Mouse (Mus musculus): ENCODE data around the gene Dusp16. TPM values are rescaled to one million over a fixed set of nuclear protein-coding genes. Genes with fewer than 3 reads are reported as not detected.

Gene Dusp16
- polyA plus RNA-seq, 2 experiments = 3.7 to 4.1 TPM

DNA sequence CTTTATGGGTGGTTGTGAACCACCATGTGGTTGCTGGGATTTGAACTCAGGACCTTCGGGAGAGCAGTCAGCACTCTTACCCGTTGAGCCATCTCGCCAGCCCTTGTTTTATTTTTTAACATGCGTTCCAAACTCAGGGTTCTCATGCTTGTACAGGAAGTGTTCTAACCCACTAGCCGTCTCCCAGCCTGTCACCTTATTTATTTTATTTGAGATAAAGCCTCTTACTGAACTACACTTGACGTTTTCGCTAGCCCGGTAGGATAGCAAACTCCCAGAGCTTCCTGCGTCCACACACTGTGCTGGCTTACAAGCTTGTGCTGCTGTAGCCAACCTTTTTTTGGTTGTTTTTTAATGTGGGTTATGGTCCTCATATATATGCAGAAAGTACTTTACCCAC is 126.6 kb downstream of the Dusp16 start:
- Histone ChIP-seq H3K27me3 (ENCODE audit: control insufficient read depth, insufficient read depth, low read length) (no peaks in the 10 kb centered on the region), H3K4me3 (ENCODE audit: insufficient read depth in 1 of 2, low read depth in 2 of 2, low read length in 2 of 2) (no peak overlapping the region), H3K4me2 (ENCODE audit: low read depth) (no peak overlapping the region), H3K9ac (replicated peaks) (no peak overlapping the region), H3K36me3 (replicated peaks; ENCODE audit: control insufficient read depth, insufficient read depth, low read depth) (no peaks in the 10 kb centered on the region), H3K4me1 (replicated peaks; ENCODE audit: control insufficient read depth in 2 of 2, insufficient read depth in 2 of 2, low read length in 1 of 2) (peaks cover 8 to 25% of the 10 kb centered on the region in 2 experiments; a peak in 3 of 4 replicates), H3K27ac (no peak overlapping the region), H3K9me3 (ENCODE audit: control insufficient read depth, low read length) (no peaks in the 10 kb centered on the region)
- TF ChIP-seq EP300 (IDR thresholded peaks at IDR 0.05; ENCODE audit: low read depth) (no peak), CTCF (IDR thresholded peaks at IDR 0.05; ENCODE audit: low read depth) (no peak)
- no peak for ATAC-seq (ENCODE audit: insufficient read depth)
- DNase-seq (ENCODE audit: low read depth in 3 of 3, low spot score in 3 of 3) = no peak
- WGBS (ENCODE audit: insufficient replicate concordance) = 62% methylated on average over 9 of the region's 9 CpGs

Other genes starting within 250 kb of the Dusp16 start
- 3.9 and 6.2 TPM in 2 replicates for gene Lrp6, start 225.7 kb downstream of the Dusp16 start, polyA plus RNA-seq (2012; rRNA removed)
- gene Lrp6, start 225.7 kb downstream of the Dusp16 start, polyA plus RNA-seq (2014; fragmentation: Nextera tagmentation; extraction: Ambion mirVana) = 6.9 and 8.5 TPM in 2 replicates
- 0.55 and 0.56 TPM in 2 replicates for gene Mansc1, start 160.1 kb downstream of the Dusp16 start, polyA plus RNA-seq (2012; rRNA removed)
- gene Mansc1, start 160.1 kb downstream of the Dusp16 start, polyA plus RNA-seq (2014; fragmentation: Nextera tagmentation; extraction: Ambion mirVana) = 0.52 and 0.64 TPM in 2 replicates
- gene Borcs5, start 153.1 kb downstream of the Dusp16 start, polyA plus RNA-seq (2012; rRNA removed) = 4.5 and 4.7 TPM in 2 replicates
- 8.0 and 9.3 TPM in 2 replicates for gene Borcs5, start 153.1 kb downstream of the Dusp16 start, polyA plus RNA-seq (2014; fragmentation: Nextera tagmentation; extraction: Ambion mirVana)
- 2.3 and 2.9 TPM in 2 replicates for gene Crebl2, start 37.5 kb upstream of the Dusp16 start, polyA plus RNA-seq (2012; rRNA removed)
- gene Crebl2, start 37.5 kb upstream of the Dusp16 start, polyA plus RNA-seq (2014; fragmentation: Nextera tagmentation; extraction: Ambion mirVana) = 1.1 and 1.6 TPM in 2 replicates
- 4.4 and 4.7 TPM in 2 replicates for gene Gpr19, start 106.0 kb upstream of the Dusp16 start, polyA plus RNA-seq (2012; rRNA removed)
- gene Gpr19, start 106.0 kb upstream of the Dusp16 start, polyA plus RNA-seq (2014; fragmentation: Nextera tagmentation; extraction: Ambion mirVana) = 4.4 and 4.9 TPM in 2 replicates
- 8.4 and 12.2 TPM in 2 replicates for gene Cdkn1b, start 127.8 kb upstream of the Dusp16 start, polyA plus RNA-seq (2012; rRNA removed)
- gene Cdkn1b, start 127.8 kb upstream of the Dusp16 start, polyA plus RNA-seq (2014; fragmentation: Nextera tagmentation; extraction: Ambion mirVana) = 11.7 and 12.6 TPM in 2 replicates
- 0.78 and 0.95 TPM in 2 replicates for gene Apold1, start 189.1 kb upstream of the Dusp16 start, polyA plus RNA-seq (2012; rRNA removed)
- gene Apold1, start 189.1 kb upstream of the Dusp16 start, polyA plus RNA-seq (2014; fragmentation: Nextera tagmentation; extraction: Ambion mirVana) = 1.6 and 2.2 TPM in 2 replicates
- 29.7 and 45.5 TPM in 2 replicates for gene Ddx47, start 219.0 kb upstream of the Dusp16 start, polyA plus RNA-seq (2012; rRNA removed)
- 50.7 and 53.7 TPM in 2 replicates for gene Ddx47, start 219.0 kb upstream of the Dusp16 start, polyA plus RNA-seq (2014; fragmentation: Nextera tagmentation; extraction: Ambion mirVana)